Mouse (Mus musculus): ENCODE results near the gene Herc2.
A peak's percentile ranks its signal among the peaks of the same experiment; 100 is the strongest.

The Herc2 gene

GRCm38 (mm10) chr7:56191041-56191440 is 141.0 kb downstream of the Herc2 start:
- no peak for DNase-seq (ENCODE audit: low read depth, low spot score)

GRCm38 (mm10) chr7:56191661-56192060 is 141.7 kb downstream of the Herc2 start:
- DNase-seq (ENCODE audit: low read depth, low spot score): no peak

- no peak for DNase-seq (ENCODE audit: low read depth, low spot score)
Measured at GRCm38 (mm10) chr7:56201483-56202218, 151.7 kb downstream of the Herc2 start.

- no peak for DNase-seq (ENCODE audit: low read depth, low spot score)
Measured at GRCm38 (mm10) chr7:56202843-56203242, 152.8 kb downstream of the Herc2 start.

- no peak for DNase-seq (ENCODE audit: low read depth, low spot score)
Measured at GRCm38 (mm10) chr7:56203286-56203685, 153.3 kb downstream of the Herc2 start.

GRCm38 (mm10) chr7:56204877-56205276 is 154.9 kb downstream of the Herc2 start:
- no peak for DNase-seq (ENCODE audit: low read depth, low spot score)

GRCm38 (mm10) chr7:56220811-56221210 is 170.8 kb downstream of the Herc2 start:
- peak; percentile 57 for DNase-seq (ENCODE audit: low read depth, low spot score)

- no peak for DNase-seq (ENCODE audit: low read depth, low spot score)
Measured at GRCm38 (mm10) chr7:56235794-56236423, 185.9 kb downstream of the Herc2 start.

- DNase-seq (ENCODE audit: low read depth, low spot score): no peak
Measured at GRCm38 (mm10) chr7:56236617-56237016, 186.6 kb downstream of the Herc2 start.

- no peak for DNase-seq (ENCODE audit: low read depth, low spot score)
Measured at GRCm38 (mm10) chr7:56239543-56239942, 189.5 kb downstream of the Herc2 start, which contains the start of gene Oca2. TSS of gene Oca2 (plus strand) at chr7:56239760.

- no peak for DNase-seq (ENCODE audit: low read depth, low spot score)
Measured at GRCm38 (mm10) chr7:56254568-56254967, 204.6 kb downstream of the Herc2 start.

GRCm38 (mm10) chr7:56257875-56258441 is 208.0 kb downstream of the Herc2 start:
- no peak for DNase-seq (ENCODE audit: low read depth, low spot score)

- no peak for DNase-seq (ENCODE audit: low read depth, low spot score)
Measured at GRCm38 (mm10) chr7:56277506-56277905, 227.5 kb downstream of the Herc2 start.
